Mouse (Mus musculus): ENCODE results near the gene Tef. TPM values are rescaled to one million over a fixed set of nuclear protein-coding genes. Genes with fewer than 3 reads are reported as not detected.
A peak's percentile ranks its signal among the peaks of the same experiment; 100 is the strongest.

Tef gene
- polyA plus RNA-seq, 1 experiment from 2014 or later, result 8.4 TPM

GRCm38 (mm10) chr15:81872262-81873136 lies 70.3 kb downstream of the Tef start, which contains the start of gene Aco2:
Aco2 (plus strand) TSS chr15:81872309.
- Histone ChIP-seq H3K36me3 (peaks cover 38% of the 10 kb centered on the region), H3K9me3 (replicated peaks) (no peaks in the 10 kb centered on the region), H3K4me3 (peak within 1 kb of the TSS; percentile 93), H3K27ac (peak within 1 kb of the TSS; percentile 96), H3K4me1 (peaks cover 49% of the 10 kb centered on the region), H3K9ac (peak within 1 kb of the TSS; percentile 85), H3K27me3 (replicated peaks) (no peaks in the 10 kb centered on the region), H3K4me2 (peak within 1 kb of the TSS; percentile 88)
- ATAC-seq, result peak; percentile 81
- under 1% methylated on average over 53 of the region's 53 CpGs for WGBS (ENCODE audit: insufficient replicate concordance)

Other genes starting within 250 kb of the Tef start
- gene Ep300, start 217.1 kb upstream of the Tef start, polyA plus RNA-seq (2016; fragmentation: Nextera tagmentation; extraction: Ambion mirVana), result 11.8 and 13.4 TPM in 2 replicates
- 29.0 and 29.6 TPM in 2 replicates for gene L3mbtl2, start 138.5 kb upstream of the Tef start, polyA plus RNA-seq (2016; fragmentation: Nextera tagmentation; extraction: Ambion mirVana)
- gene Chadl, start 105.1 kb upstream of the Tef start, polyA plus RNA-seq (2016; fragmentation: Nextera tagmentation; extraction: Ambion mirVana), result 0.38 and 0.48 TPM in 2 replicates
- 9.8 and 10.0 TPM in 2 replicates for gene Zc3h7b, start 57.4 kb upstream of the Tef start, polyA plus RNA-seq (2016; fragmentation: Nextera tagmentation; extraction: Ambion mirVana)
- 113 and 121 TPM in 2 replicates for gene Rangap1, start 56.9 kb upstream of the Tef start, polyA plus RNA-seq (2016; fragmentation: Nextera tagmentation; extraction: Ambion mirVana)
- 12.8 and 14.5 TPM in 2 replicates for gene Tob2, start 56.4 kb downstream of the Tef start, polyA plus RNA-seq (2016; fragmentation: Nextera tagmentation; extraction: Ambion mirVana)
- gene Phf5a, start 69.5 kb downstream of the Tef start, polyA plus RNA-seq (2016; fragmentation: Nextera tagmentation; extraction: Ambion mirVana), result 140 and 145 TPM in 2 replicates
- 131 and 132 TPM in 2 replicates for gene Aco2, start 69.9 kb downstream of the Tef start, polyA plus RNA-seq (2016; fragmentation: Nextera tagmentation; extraction: Ambion mirVana)
- 87.2 and 96.3 TPM in 2 replicates for gene Polr3h, start 123.8 kb downstream of the Tef start, polyA plus RNA-seq (2016; fragmentation: Nextera tagmentation; extraction: Ambion mirVana)
- gene Csdc2, start 134.3 kb downstream of the Tef start, polyA plus RNA-seq (2016; fragmentation: Nextera tagmentation; extraction: Ambion mirVana), result 1.8 and 2.5 TPM in 2 replicates
- gene Pmm1, start 158.5 kb downstream of the Tef start, polyA plus RNA-seq (2016; fragmentation: Nextera tagmentation; extraction: Ambion mirVana), result 24.6 and 28.0 TPM in 2 replicates
- gene 1700029P11Rik, start 178.1 kb downstream of the Tef start, polyA plus RNA-seq (2016; fragmentation: Nextera tagmentation; extraction: Ambion mirVana), result not detected in 2 replicates
- 94.9 and 98.7 TPM in 2 replicates for gene Xrcc6, start 185.4 kb downstream of the Tef start, polyA plus RNA-seq (2016; fragmentation: Nextera tagmentation; extraction: Ambion mirVana)
- 19.6 and 21.8 TPM in 2 replicates for gene Desi1, start 231.4 kb downstream of the Tef start, polyA plus RNA-seq (2016; fragmentation: Nextera tagmentation; extraction: Ambion mirVana)
- gene Snu13, start 245.2 kb downstream of the Tef start, polyA plus RNA-seq (2016; fragmentation: Nextera tagmentation; extraction: Ambion mirVana), result 232 and 235 TPM in 2 replicates